Mouse (Mus musculus): ENCODE measurements at regions not wholly inside any gene's neighbourhood (a gene's known extent, or its start where the extent isn't known, plus 50 kb on each side); places are given as distances from the start of the nearest gene placed in this dataset.
A peak's percentile ranks its signal among the peaks of the same experiment; 100 is the strongest.
"Not testable (repeated sequence)": the region's sequence is repeated elsewhere in the genome, so short reads cannot be mapped to it uniquely, and the experiment has no call there.

GRCm38 (mm10) chr12:23968968-23969367 lies 128.1 kb downstream of the 9030624G23Rik start:
- not testable (repeated sequence) for DNase-seq (ENCODE audit: low spot score); H3K27ac ChIP-seq (ENCODE audit: low read depth); H3K9ac ChIP-seq (ENCODE audit: low read length); H3K4me1 ChIP-seq (replicated peaks; ENCODE audit: control insufficient read depth, insufficient read depth, low read length); H3K27me3 ChIP-seq (replicated peaks; ENCODE audit: control insufficient read depth, insufficient read depth, low read length); H3K4me2 ChIP-seq (ENCODE audit: low read length); H3K9me3 ChIP-seq (ENCODE audit: control insufficient read depth, low read length); H3K36me3 ChIP-seq (ENCODE audit: control insufficient read depth, insufficient read depth, low read length)
- no CpG with 5 or more reads among the region's 44 CpGs for WGBS
- 0 out of 2 replicates have a peak overlapping the region, but pooled peaks have one; percentile 22 for H3K4me3 ChIP-seq (ENCODE audit: low read depth, low read length)
- 0 out of 2 replicates have a peak, but pooled peaks have one; percentile 68 for ATAC-seq (replicated peaks; ENCODE audit: low FRiP score, low TSS enrichment, low read depth)
